Mouse (Mus musculus) hindbrain, embryonic 11.5 days (tissue): ENCODE data around the gene Bspry. TPM values are rescaled to one million over a fixed set of nuclear protein-coding genes. Genes with fewer than 3 reads are reported as not detected.

Source experiments
- ATAC-seq: fragments of 200-750 bp; cut with Nextera tagmentation; 2 replicates; pipeline ENCODE4 v1.8.0; 2017; ENCODE audit warnings: mild to moderate bottlenecking, moderate TSS enrichment, moderate library complexity; ENCODE audit not compliant: low FRiP score
- DNase-seq: peaks from one replicate; pipeline ENCODE4 v3.0.0-alpha.2; 2015; ENCODE audit warnings: low spot score
- H3K27ac ChIP-seq: fragments of 300-500 bp; sonication (generic); 2 replicates; pipeline ENCODE4 v1.5.1; 2014; ENCODE audit warnings: mild to moderate bottlenecking, low read depth, low read length
- H3K27me3 ChIP-seq: fragments of 300-500 bp; sonication (generic); 2 replicates; pipeline ENCODE4 v1.6.1; 2014; ENCODE audit warnings: mild to moderate bottlenecking, low read length, moderate library complexity, mixed read lengths; ENCODE audit not compliant: control insufficient read depth, insufficient read depth
- H3K36me3 ChIP-seq: fragments of 300-500 bp; sonication (generic); 2 replicates; pipeline ENCODE4 v1.6.1; 2014; ENCODE audit warnings: mild to moderate bottlenecking, low read length, moderate library complexity, mixed read lengths; ENCODE audit not compliant: control insufficient read depth, insufficient read depth
- H3K4me1 ChIP-seq: fragments of 300-500 bp; sonication (generic); replicated peaks from 2 replicates; pipeline ENCODE4 v1.6.1; 2014; ENCODE audit warnings: low read length, mixed read lengths; ENCODE audit not compliant: control insufficient read depth, insufficient read depth
- H3K4me2 ChIP-seq: fragments of 300-500 bp; sonication (generic); replicated peaks from 2 replicates; pipeline ENCODE4 v1.6.1; 2014; ENCODE audit warnings: mild to moderate bottlenecking, low read depth, low read length
- H3K4me3 ChIP-seq: fragments of 300-500 bp; sonication (generic); 2 replicates; pipeline ENCODE4 v1.5.1; 2014; ENCODE audit warnings: low read depth, low read length
- H3K9ac ChIP-seq: fragments of 300-500 bp; sonication (generic); 2 replicates; pipeline ENCODE4 v1.6.1; 2014; ENCODE audit warnings: low read depth, low read length
- H3K9me3 ChIP-seq: fragments of 300-500 bp; sonication (generic); 2 replicates; pipeline ENCODE4 v1.6.1; 2016; ENCODE audit warnings: low read length; ENCODE audit not compliant: control insufficient read depth
- WGBS: fragments of 180-500 bp; shearing (Covaris S2); extraction: QIAGEN DNeasy Blood & Tissue Kit; methylation state at CpG from one replicate; pipeline ENCODE4 v1.1.7; 2014; 5-methylcytosine and 5-hydroxymethylcytosine counted together
- polyA plus RNA-seq: library from polyadenylated mRNA; unstranded; fragments of >200 nt; fragmentation: Nextera tagmentation; extraction: Ambion mirVana; gene quantifications from 2 replicates; pipeline ENCODE4 v1.2.1, GENCODE M21; 2014

Bspry gene
- polyA plus RNA-seq, 1 experiment from 2014 or later, result 0.94 TPM

DNA sequence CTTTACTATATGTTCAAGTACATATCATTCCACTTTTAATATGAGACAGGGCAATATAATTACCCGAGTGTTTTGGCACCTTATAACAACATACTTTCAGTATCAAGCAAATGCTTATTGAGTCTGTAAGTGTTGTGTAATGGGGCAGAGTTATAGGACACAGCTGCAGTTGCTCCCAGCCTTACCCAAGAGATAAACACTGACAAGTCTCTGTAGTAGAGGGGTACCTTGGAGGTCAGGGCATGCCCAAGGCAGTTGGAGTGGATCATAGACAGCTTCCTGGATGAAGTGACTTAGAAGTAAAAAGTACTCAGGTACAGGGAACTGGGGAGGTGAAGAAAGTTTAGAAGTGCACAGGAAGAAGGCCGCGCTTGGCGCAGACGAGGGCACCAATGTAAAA, 7.3 kb downstream of the Bspry start:
- Histone ChIP-seq H3K9me3 (no peaks in the 10 kb centered on the region), H3K27ac (no peak overlapping the region), H3K4me3 (no peak overlapping the region), H3K36me3 (no peaks in the 10 kb centered on the region), H3K9ac (no peak overlapping the region), H3K4me2 (no peak overlapping the region), H3K27me3 (no peaks in the 10 kb centered on the region), H3K4me1 (no peaks in the 10 kb centered on the region)
- ATAC-seq, result no peak
- WGBS, result 95% methylated on average over 5 of the region's 5 CpGs
- no peak for DNase-seq

DNA sequence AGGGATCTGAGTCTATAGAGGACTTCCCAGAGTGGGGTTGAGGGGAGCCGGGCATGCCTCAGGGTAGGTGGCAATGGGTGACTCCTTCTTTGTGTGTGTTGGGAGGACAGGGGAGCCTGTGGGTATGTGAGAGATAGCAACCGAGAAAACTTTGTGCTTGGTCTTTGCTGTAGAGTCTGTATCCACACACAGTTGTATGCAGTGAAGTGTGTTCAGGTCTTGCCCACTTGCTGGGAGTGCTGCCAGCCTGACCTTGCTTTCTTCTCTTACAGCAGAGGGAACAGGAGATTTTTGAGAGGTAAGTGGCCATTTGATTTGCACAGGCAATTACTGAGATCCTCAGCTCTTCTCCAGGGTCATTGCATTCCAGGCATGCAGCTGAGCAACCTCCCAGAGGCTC, 8.1 kb downstream of the Bspry start:
- WGBS, result 85% methylated on average over 2 of the region's 2 CpGs
- H3K9ac ChIP-seq, result no peak overlapping the region
- no peak for ATAC-seq

DNA sequence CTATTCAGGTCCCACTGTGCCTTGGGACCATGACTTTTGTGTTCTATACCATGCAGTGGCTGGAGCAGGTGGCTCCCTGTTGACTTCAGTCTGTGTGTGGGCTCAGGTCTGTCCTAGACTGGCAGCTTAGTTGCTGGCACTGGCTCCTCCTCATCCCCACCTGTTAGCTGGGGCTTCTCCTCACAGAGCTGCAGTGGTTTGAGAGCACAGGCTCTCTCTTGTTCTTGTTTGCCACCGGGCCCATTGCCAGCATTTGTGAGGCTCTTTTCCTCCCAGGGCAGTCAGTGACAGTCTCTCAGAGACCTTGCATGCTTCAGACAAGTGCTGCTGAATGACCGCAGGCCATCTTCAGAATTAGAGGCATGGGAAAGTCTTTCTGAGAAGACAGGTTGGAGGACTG, 12.8 kb downstream of the Bspry start:
- H3K27me3 ChIP-seq, result no peaks in the 10 kb centered on the region
- no peak overlapping the region for H3K9ac ChIP-seq
- H3K4me1 ChIP-seq, result no peaks in the 10 kb centered on the region
- no peak overlapping the region for H3K4me2 ChIP-seq
- H3K36me3 ChIP-seq, result no peaks in the 10 kb centered on the region
- no peak overlapping the region for H3K4me3 ChIP-seq
- ATAC-seq (no peak), DNase-seq (no peak)
- no peaks in the 10 kb centered on the region for H3K9me3 ChIP-seq
- WGBS, result 76% methylated on average over 2 of the region's 2 CpGs
- H3K27ac ChIP-seq, result no peak overlapping the region

More for the DNA sequence above, 8.1 kb downstream of the Bspry start:
- Histone ChIP-seq H3K27me3 (no peaks in the 10 kb centered on the region), H3K4me2 (no peak overlapping the region), H3K4me1 (no peaks in the 10 kb centered on the region), H3K27ac (no peak overlapping the region), H3K9me3 (no peaks in the 10 kb centered on the region), H3K4me3 (no peak overlapping the region), H3K36me3 (no peaks in the 10 kb centered on the region)
- no peak for DNase-seq

DNA sequence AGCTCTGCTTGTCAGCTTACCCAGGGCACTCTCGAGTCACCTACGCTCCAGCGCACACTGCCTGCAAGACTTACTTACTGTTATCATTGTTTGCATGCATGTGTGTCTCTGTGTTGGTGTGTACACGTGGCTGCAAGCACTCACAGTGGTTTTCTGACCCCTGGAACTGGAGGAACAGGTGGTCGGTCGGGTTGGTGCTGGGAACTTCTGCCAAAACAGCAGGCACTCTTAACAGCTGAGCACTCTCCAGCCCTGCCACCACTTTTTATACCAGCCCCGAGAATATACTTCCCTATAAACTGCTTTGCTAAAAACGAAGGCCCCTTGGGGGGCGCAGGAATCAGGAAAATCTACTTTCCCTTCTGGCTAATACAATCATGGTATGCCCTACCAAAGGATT, 14.4 kb downstream of the Bspry start:
- no peaks in the 10 kb centered on the region for H3K9me3 ChIP-seq
- WGBS, result 71% methylated on average over 9 of the region's 9 CpGs
- H3K27ac ChIP-seq, result no peak overlapping the region

DNA sequence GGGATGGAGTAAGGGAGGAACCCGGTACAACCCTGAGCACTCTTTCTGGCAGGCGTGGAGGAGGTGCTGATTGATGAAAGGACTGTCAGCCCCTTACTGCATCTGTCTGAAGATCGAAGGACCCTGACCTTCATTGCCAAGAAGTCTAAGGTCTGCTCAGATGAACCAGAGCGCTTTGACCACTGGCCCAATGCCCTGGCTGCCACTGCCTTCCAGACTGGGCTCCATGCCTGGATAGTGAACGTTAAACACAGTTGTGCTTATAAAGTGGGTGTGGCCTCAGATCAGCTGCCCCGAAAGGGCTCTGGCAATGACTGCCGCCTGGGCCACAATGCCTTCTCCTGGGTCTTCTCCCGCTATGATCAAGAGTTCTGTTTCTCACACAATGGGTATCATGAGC, 16.1 kb downstream of the Bspry start:
- Histone ChIP-seq H3K27ac (no peak overlapping the region), H3K9ac (no peak overlapping the region), H3K9me3 (no peaks in the 10 kb centered on the region), H3K36me3 (0 out of 2 replicates have a peak, but pooled peaks cover 5% of the 10 kb centered on the region), H3K4me2 (no peak overlapping the region), H3K4me1 (no peaks in the 10 kb centered on the region), H3K4me3 (no peak overlapping the region), H3K27me3 (no peaks in the 10 kb centered on the region)
- DNase-seq (no peak), ATAC-seq (no peak)
- 86% methylated on average over 8 of the region's 8 CpGs for WGBS

More for the DNA sequence above, 14.4 kb downstream of the Bspry start:
- no peak for ATAC-seq
- Histone ChIP-seq H3K4me3 (no peak overlapping the region), H3K36me3 (0 out of 2 replicates have a peak, but pooled peaks cover 1% of the 10 kb centered on the region), H3K4me1 (no peaks in the 10 kb centered on the region), H3K4me2 (no peak overlapping the region), H3K27me3 (no peaks in the 10 kb centered on the region), H3K9ac (no peak overlapping the region)
- DNase-seq, result no peak

DNA sequence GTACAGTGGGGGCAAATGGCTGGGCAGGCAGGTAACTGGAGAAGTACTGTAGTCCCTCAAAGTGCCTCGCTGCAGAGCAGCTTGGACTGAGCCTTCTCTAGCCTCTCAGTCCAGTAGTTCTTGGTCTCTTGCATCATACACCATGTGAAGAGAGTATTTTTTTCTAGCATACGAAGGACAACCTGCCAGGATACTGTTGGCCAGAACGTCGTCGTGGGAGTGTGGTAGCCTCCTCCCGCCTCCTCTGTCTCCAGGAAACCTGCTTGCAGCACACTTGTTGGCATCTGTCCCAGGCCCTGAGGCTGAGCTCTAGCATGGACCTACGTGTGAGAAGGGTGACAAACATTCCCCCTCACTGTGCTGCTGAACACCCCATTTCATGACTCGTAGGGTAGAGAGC, 17.0 kb downstream of the Bspry start:
- H3K4me2 ChIP-seq, result no peak overlapping the region
- H3K4me3 ChIP-seq, result no peak overlapping the region
- H3K9me3 ChIP-seq, result no peaks in the 10 kb centered on the region
- WGBS, result 82% methylated on average over 8 of the region's 8 CpGs
- H3K36me3 ChIP-seq, result 0 out of 2 replicates have a peak, but pooled peaks cover 5% of the 10 kb centered on the region
- no peak overlapping the region for H3K9ac ChIP-seq
- DNase-seq (no peak), ATAC-seq (no peak)
- no peaks in the 10 kb centered on the region for H3K27me3 ChIP-seq
- H3K27ac ChIP-seq, result no peak overlapping the region
- no peaks in the 10 kb centered on the region for H3K4me1 ChIP-seq

DNA sequence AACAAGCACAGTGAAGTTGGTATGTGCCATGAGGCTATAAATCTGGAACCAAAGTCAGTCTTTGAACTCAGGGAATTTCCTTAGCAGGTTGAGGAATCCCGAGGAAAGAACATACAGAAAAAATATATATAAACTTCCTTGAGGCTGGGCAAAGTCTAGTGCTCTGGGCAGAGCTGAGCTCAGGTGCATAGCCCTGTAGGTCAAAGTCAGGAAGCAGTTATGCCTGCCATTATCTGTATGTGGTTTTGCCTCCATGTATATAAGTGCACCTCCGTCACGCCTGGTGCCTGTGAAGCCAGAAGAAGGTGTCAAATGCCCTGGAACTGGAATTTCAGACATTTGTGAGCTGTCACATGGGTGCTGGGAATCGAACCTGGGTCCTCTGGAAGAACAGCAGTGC, 20.9 kb downstream of the Bspry start:
- no peak overlapping the region for H3K4me2 ChIP-seq
- 93% methylated on average over 4 of the region's 4 CpGs for WGBS

DNA sequence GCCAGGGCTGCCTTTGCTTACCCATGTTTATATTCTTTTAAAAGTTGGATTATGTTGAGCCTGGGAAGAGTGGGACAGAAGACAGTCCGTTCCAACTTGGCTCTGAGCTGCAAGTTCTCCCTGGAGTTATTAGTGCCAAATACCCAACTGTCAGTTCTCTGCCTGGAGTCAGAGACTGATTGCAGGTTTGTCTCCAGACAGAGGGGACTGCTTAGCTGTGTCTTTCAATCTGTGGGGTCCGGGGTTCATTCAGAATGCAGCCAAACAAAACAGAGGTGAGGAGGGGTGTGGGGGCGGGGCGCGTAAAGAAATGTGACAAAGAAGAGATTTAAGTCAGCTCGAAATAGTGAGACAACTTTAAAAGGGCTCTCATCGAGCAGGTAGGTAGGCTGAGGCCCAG, 21.7 kb downstream of the Bspry start:
- Histone ChIP-seq H3K4me2 (peak overlapping the region; percentile 67), H3K4me3 (peak overlapping the region; percentile 74), H3K27me3 (no peaks in the 10 kb centered on the region), H3K36me3 (0 out of 2 replicates have a peak, but pooled peaks cover 5% of the 10 kb centered on the region), H3K4me1 (no peaks in the 10 kb centered on the region), H3K9me3 (no peaks in the 10 kb centered on the region), H3K9ac (peak overlapping the region; percentile 77), H3K27ac (no peak overlapping the region)
- ATAC-seq (peak; percentile 20; the same call in 1 of the 2 replicates), DNase-seq (no peak)
- 5% methylated on average over 7 of the region's 7 CpGs for WGBS

More for the DNA sequence above, 20.9 kb downstream of the Bspry start:
- no peak for ATAC-seq
- no peak overlapping the region for H3K27ac ChIP-seq
- no peaks in the 10 kb centered on the region for H3K27me3 ChIP-seq
- no peak for DNase-seq
- no peaks in the 10 kb centered on the region for H3K9me3 ChIP-seq
- no peak overlapping the region for H3K4me3 ChIP-seq
- no peak overlapping the region for H3K9ac ChIP-seq
- no peaks in the 10 kb centered on the region for H3K4me1 ChIP-seq
- 0 out of 2 replicates have a peak, but pooled peaks cover 5% of the 10 kb centered on the region for H3K36me3 ChIP-seq

DNA sequence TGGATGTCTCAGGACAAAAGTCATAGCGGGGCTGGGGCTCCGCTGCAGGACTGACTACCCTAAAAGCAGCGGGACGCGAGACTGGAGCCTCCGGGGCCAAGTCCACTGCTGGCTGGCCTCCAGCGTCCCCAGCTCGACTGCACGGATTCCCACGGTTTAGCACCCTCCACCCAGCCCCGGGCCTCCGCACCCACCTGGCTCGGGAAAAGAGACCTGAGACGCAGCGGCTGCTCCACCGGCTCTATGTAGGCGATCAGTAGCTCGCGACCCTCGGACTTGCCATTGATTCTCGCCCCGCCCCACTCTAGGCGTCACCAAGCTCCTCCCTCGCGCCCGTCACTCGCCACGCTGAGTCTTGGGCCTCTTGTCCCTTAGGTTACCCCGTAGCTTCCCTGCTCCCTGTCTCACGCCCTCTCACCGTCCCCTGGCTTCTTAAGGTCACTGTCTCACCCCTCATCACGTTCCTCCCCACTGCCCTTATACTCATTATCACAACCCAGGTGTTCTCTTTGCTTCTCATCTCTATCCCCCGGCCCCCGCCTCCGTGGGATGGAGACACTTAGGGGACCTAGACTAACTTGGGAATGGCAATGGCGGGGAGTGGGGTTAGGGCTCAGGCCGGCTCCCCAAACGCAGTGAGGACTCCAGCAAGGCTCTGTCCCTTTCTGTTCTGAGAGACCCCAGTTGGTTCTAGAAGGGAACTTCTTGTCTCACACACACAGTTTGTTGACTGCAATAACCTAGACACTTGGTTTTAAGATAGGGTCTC, 22.3 kb downstream of the Bspry start:
- H3K36me3 ChIP-seq, result 0 out of 2 replicates have a peak, but pooled peaks cover 5% of the 10 kb centered on the region
- peak overlapping the region; percentile 30; the same call in 1 of the 2 replicates for H3K27ac ChIP-seq
- peak overlapping the region; percentile 74 for H3K4me3 ChIP-seq
- ATAC-seq (peak; percentile 99), DNase-seq (peak; percentile 93)
- H3K9me3 ChIP-seq, result no peaks in the 10 kb centered on the region
- peak overlapping the region; percentile 77 for H3K9ac ChIP-seq
- peak overlapping the region; percentile 67 for H3K4me2 ChIP-seq
- no peaks in the 10 kb centered on the region for H3K27me3 ChIP-seq
- H3K4me1 ChIP-seq, result no peaks in the 10 kb centered on the region
- 2% methylated on average over 38 of the region's 38 CpGs for WGBS
